Mouse (Mus musculus) embryo, embryonic 10.5 days (tissue): ENCODE data around the gene Olfr889.
"Not testable (repeated sequence)": the region's sequence is repeated elsewhere in the genome, so short reads cannot be mapped to it uniquely, and the experiment has no call there.

Experiments used
- DNase-seq: peaks from one replicate; pipeline ENCODE4 v3.0.0-alpha.2; 2015; ENCODE audit warnings: low spot score

Olfr889 gene

DNA sequence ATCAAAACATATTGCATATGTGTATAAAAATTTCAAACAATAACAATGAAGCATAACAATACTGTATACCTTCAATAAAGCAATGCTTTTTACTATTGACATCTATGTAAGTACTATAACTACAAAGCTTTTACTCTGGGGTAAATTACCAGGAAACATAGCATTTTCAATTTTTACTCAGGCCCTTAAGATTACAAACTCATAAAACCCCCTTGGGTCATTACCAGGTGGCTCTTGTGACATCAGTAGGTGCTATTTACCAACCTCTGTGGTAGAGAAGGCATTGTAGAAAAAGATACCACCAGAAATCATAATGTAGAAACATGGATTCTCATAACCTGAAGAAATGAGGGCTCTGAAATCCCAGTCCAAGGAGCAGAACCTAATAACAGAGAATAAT, at the start of gene Olfr889:
Gene Olfr889, plus strand, starts transcription at position 301 of the 400 bp plus-strand sequence.
- DNase-seq: no peak

DNA sequence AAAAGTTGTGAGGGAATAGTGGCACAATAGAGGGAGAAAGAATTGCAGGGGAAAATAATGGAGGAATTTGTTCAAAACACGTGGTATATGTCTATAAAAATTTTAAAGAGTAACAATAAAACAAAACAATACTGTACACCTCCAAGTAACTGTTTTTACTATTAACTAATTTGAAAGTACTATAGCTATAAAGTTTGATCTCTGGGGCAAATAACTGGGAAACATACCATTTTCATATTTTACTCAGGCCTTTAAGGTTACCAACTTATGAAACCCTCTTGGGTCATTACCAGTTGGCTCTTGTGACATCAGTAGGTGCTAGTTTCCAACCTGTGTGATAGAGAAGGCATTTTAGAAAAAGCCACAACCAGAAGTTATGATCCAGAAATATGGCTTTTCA, 31.2 kb upstream of the Olfr889 start, which contains the start of gene Olfr887:
Gene Olfr887, plus strand, starts transcription at position 301 of the 400 bp plus-strand sequence.
- DNase-seq: no peak

DNA sequence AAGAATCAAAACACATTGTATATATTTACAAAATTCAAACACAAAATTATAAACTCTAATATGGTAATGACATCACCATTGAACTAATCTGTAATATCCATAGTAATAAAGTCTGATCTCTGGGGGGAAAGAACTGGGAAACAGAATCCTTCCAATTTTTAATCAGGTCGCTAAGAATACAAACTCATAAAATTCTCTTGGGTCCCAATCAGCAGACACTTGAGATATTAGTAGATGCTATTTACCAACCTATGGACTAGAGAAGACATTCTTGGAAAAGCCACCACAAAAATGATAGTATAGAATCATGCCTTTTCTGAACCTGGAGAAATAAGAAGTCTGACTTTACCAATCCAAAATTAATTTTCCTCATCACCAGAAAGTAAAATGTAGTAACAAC, 7.2 kb upstream of the Olfr889 start, which contains the start of gene Olfr888:
Gene Olfr888, plus strand, starts transcription at position 301 of the 400 bp plus-strand sequence.
- DNase-seq: no peak

DNA sequence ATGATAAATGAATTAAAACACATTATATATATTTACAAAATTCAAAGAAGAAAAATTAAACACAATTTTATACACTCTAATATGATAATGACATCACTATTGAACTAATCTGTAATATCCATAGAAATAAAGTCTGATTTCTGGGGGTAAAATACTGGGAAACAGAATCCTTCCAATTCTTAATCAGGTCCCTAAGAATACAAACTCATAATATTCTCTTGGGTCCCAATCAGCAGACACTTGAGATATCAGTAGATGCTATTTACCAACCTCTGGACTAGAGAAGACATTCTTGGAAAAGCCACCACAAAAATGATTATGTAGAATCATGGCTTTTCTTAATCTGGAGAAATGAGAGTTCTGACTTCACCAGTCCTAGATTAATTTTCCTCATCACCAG, 27.2 kb downstream of the Olfr889 start, which contains the start of gene Olfr890:
Gene Olfr890, plus strand, starts transcription at position 301 of the 400 bp plus-strand sequence.
- no peak for DNase-seq

DNA sequence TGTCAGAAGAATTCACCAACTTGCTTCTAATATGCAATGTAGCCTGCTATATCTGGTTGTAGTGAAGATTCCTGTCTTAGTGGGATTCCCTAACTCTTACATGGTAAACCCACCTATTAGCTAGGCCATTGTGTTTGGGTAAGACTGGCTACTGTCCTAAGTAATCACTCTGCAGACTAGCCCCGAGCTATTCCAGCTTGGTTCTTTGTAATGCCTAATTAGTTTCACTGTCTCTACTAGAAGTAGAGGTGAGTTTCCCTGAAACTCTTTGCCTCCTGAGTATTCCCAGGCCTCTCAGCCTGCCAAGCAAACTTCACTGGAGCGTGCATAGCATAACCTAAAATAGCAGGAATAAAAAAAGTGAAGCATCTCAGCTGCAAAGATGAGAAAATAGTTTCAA, 53.3 kb downstream of the Olfr889 start:
- DNase-seq: not testable (repeated sequence)
